Mouse (Mus musculus) embryo, embryonic 10 days (tissue): ENCODE results near the gene Rrp1.
"Not testable (repeated sequence)": the region's sequence is repeated elsewhere in the genome, so short reads cannot be mapped to it uniquely, and the experiment has no call there.

Source experiments
- DNase-seq: peaks from one replicate; pipeline ENCODE4 v3.0.0-alpha.2; 2015; ENCODE audit warnings: low spot score

Gene Rrp1

DNA sequence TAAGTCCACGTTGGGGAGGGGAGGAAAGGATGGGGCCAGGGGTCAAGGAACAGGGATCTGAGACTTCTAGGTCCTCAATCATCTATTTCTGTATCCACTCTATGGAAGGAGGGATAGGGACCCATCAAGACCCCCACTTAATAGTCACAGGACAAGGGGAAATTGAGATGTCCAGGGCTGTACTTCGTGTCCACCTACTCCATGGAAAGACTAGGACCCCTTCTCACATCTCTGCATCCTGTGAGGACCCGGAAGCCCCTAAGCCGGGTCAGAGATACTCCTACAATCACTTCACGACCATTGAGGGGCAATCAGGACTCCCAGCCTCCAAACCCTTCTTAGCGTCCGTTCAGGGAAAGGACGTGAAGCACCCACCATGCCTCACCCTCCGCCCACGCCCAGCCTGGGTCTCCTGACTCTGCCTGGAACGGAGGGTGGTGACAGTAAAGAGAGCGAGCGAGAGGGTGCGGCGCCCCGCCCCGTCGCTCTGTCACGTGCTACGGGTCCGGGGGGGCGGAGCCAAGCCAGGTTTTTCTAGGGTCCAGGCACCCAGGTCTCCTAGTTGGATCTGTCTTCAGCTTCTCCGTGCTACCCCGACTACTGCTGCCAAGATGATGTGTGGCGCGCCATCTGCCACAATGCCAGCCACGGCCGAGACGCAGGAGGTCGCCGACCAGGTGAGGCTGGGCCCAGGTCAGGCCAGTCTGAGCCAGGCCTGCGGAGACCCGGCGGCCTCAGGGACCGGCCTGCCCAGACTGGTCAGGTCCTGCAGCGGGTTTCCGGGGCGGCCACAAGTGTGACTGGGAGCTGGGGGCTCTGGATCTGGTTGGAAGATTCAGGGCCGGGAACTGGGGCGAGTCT lies 12.6 kb upstream of the Rrp1 start, which contains the start of gene Cstb:
Gene Cstb, plus strand, starts transcription at position 489 of the 861 bp plus-strand sequence.
- peak; percentile 83 for DNase-seq

DNA sequence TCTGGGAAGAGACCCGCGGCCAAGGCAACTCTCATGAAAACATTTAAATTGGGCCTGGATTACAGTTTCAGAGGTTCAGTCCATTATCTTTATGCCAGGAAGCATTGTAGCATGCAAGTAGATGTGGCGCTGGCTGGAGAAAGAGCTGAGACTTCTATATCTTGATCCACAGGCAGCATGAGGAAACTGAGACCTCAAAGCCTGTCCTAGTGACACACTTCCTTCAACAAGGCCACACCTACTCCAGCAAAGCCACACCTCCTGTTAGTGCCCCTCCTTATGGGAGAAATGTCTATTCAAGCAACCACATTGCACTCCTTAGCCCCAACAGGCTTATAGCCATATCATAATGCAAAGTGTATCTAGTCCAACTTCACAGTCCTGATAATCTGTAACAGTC lies 9.8 kb upstream of the Rrp1 start:
- DNase-seq = no peak

DNA sequence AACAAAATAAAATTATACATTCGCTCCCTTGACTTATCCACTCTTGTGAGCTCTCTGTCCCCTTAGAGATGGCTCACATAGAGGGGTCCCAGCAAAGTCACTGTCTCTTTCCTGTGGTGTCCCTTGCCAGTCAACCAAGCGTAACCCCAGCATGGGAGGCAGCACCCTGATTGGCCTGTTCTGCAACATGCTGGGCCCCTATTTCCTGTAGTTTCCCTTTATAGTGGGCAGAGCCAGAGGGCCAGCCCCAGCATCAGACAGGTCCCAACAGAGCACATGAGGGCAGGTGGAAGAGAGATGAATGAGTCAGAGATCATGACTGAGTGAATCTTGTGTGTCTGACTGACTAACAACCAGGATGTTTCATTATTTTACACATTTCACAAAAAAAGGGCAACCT lies 8.1 kb upstream of the Rrp1 start:
- DNase-seq = no peak

DNA sequence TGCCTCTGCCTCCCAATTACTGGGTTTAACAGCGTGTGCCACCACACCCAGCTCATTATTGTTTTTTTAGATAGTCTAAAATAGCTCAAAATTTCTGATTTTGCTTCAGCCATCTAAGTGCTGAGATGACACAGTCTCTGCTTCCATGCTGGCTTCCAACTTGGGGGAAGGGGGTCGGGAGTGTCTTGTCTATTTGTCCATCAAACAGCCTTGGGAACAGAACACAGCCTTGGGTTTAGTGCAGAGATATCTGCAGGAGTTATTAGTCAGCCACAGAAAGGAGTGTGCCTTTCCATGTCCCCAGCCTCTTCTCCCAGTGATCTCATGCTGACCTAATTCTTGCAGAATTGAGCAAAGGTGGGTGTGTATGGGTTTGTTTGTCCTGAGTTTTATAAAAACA lies 5.9 kb upstream of the Rrp1 start:
- no peak for DNase-seq

DNA sequence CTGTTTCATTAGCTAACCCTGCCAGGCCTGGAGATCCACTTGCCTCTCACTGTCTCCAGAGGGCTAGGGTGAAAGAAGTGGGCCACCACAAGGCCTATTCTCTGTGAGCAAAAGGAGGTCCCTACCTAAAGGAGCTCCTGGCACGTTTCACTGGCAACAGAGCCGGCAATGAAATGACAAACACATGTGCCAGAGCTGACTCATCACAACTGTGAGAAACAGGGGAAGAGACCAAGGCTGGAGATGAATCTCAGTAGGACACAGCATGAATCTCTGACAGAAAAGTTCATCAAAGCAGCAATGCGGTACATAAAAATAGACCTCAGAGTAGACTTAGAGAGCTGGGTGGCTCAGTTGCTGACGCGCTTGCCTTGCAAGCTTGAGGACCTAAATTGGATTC lies 5.0 kb upstream of the Rrp1 start:
- DNase-seq = no peak

DNA sequence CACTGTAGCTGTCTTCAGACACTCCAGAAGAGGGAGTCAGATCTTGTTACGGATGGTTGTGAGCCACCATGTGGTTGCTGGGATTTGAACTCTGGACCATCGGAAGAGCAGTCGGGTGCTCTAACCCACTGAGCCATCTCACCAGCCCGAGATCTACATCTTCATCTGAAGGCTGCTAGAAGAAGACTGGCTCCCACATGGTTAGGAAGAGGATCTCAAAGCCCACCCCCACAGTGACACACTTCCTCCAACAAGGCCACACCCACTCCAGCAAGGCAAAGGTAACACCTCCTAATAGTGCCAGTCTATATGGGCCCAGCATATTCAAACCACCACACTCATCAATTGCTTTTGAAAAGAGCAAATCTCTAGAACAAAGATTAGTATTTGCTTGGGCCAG lies 2.1 kb upstream of the Rrp1 start:
- DNase-seq = not testable (repeated sequence)

DNA sequence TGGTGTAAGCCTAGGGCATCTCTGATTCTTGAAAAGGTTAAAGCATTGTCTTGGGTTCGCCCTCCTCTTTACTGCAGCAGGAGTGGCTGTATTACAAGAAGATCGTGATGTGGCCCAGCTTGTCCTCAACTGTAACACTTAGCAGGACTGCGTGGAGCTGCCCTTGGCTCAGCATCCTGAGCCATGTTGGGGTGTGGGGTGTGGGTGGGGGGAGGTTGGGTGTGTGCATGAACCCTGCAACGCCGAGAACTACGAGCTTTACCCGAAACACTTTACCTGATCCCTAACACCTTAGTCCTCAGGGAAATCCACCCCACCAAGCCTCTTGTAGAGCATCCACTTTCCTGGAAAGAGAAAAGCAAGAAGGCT lies 293 bp upstream of the Rrp1 start:
- DNase-seq = no peak

DNA sequence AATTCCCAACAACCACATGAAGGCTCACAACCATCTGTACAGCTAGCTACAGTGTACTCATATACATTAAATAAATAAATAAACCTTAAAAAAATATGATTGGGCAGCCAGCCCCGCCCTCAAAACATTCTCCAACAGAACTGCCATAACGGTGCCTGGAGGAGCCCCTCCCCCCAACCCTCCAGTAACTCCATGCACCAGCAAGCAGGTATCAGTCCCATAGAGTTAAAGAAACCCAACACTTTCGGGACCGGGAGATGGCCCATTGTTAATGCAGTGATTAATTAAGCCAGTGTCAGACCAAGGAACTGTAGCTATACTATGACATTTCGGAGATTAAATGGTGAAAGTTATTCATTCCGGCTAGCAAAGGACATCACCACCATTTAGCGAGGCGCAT lies 992 bp downstream of the Rrp1 start:
- no peak for DNase-seq

DNA sequence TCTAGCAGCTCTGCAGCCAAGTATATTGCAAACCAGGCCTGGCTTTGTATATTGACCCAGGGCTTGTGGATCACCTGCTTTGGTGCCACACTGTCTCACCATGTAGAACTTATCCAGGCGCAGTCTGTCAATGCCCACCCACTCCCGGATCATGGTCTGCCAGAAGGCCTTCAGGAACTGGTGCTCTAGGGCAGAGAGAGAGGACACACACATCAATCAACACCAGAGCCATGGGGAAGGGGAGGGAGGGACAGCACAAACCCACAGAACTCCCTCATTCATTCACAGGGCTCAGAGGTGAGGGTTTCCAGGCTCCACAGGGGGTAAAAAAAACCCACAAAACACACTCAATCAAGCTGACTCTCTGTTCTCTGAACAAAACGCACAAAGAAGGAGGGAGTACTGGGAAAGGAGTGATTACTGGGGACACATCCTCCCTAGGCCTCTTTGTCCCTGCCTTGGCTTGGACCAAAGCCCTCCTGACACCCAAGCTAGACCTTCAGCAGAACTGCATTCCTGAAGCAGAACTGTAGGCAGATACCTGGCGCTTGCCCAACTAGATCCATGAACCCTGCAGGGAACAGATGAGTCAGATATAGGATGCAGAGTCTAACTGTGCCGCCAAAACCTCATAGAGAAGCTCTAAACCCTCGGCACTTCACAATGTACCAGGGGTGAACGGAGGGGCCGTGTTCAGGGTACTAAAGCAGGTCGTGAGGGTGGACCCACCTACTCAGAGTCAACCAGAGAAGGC lies 3.6 kb downstream of the Rrp1 start:
- no peak for DNase-seq

DNA sequence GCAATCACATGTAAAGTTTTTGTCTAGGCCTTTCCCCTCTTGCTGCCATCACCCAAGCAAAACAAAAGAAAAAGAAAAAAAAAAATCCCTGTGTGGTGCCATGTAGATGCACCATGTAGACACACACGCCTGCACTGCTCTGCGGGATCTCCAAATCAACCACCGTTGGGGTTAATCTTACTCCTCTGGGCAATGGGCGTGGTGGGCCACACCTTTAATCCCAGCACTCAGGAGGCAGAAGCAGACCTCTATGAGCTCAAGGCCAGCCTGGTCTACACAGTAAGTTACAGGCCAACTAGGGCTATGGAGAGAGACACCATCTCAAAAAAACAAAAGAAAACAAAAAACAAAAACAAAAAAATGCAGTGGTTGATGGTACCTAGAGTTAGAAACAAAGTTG lies 5.7 kb downstream of the Rrp1 start:
- DNase-seq = no peak

DNA sequence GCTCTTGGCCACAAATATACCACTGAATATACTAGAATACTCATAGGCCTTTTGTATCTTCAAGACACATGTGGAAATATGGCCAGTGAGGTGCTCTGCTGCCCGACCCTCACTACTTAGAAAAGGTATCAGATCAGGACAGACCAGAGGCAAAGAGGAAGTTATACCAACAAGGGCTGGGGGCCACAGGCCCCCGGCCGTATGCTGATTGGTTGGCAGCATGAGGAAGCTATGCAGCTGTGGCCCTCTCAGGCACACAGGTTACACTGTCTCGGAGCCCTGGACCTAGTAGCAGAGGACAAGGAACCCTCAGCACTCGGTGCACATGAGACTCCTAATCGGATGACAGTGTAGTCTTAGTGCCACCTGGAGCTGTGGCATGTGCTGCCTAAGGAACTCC lies 6.7 kb downstream of the Rrp1 start:
- DNase-seq = no peak

DNA sequence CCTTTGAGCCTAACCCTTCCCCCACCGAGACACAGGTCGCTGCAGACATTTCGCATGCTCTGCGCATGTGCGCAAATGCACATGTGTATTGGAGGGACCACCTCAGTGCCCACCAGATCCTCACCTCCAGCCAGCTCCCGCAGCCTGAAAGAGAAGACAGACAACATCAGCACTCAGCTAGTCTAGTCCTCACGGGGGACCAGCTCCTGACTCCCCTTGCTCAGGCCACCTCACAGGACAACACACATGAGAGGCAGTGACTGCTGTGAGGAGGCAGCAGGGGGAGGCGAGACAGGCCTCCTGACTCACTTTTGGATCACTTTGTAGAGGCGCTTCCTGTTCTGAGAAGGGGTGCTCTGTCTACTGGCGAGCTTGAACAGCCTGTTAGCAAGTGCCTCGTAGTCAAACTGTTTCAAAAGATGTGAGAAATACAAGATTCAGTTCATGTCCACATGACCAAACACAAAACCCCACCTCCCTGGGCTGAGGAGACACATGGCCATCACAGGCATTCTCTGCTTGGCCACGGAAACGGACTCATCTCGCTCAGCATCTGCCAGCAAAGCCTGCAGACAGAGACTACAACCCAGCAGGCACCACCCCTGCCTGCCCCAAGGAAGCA lies 10.4 kb downstream of the Rrp1 start:
- DNase-seq = no peak

DNA sequence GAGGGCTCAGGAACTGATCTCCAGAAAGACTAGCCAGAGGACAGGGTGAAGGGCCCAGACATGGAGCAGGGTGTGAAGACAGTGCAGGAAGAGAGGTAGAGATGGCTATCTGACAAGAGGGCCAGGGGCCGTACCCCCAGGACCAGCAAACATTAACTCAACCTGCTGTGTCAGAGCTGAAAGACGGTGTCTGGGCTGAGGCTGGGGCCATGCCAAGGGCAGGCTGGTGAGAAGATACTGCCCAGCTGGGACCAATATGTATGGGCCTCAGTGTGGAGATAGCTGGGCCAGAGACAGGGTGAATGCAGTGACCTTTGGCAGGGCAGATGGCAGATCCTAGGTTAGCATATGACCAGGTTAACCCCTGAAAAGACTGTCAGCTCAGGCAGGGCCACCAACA lies 11.7 kb downstream of the Rrp1 start:
- DNase-seq = no peak

DNA sequence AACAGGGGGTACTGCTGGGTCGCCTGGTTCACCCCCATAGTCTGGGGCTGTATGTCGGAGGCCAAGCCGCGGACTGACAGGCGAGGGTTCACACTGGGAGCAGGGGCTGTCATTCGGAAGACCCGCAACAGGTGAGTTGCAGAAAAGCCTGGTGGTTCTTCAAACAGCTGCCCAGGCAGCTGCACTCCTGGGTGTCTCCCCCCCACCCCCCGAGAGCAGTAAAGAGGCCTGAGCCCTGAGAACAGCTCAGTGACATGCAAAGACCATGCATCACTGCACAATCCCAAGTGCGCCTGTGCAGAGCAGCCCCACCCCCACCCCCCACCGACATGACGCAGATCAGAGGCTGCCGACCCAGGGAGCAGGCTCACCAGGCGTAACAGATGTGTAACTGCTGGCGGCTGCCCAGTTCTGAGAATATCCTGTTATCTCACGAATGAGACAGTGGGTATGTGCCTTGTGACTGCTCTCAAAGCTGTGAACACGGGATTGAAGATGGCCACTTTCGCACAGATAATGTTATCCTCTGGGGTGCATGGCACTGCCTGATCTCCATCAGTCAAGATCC lies 13.7 kb downstream of the Rrp1 start:
- DNase-seq = peak; percentile 37

DNA sequence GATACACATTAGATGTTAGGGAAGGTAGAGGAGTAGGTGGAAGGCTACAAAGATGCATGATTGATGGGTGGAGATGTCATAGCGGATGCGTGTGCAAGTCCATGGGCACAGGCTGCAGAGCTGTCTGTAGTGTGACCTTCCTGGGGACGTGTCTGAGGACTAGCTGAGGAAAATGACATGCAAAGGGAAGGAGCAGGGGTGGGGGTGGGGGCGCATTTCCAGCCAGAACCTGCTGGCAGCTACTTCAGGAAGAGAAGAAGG lies 16.3 kb downstream of the Rrp1 start:
- DNase-seq = no peak

DNA sequence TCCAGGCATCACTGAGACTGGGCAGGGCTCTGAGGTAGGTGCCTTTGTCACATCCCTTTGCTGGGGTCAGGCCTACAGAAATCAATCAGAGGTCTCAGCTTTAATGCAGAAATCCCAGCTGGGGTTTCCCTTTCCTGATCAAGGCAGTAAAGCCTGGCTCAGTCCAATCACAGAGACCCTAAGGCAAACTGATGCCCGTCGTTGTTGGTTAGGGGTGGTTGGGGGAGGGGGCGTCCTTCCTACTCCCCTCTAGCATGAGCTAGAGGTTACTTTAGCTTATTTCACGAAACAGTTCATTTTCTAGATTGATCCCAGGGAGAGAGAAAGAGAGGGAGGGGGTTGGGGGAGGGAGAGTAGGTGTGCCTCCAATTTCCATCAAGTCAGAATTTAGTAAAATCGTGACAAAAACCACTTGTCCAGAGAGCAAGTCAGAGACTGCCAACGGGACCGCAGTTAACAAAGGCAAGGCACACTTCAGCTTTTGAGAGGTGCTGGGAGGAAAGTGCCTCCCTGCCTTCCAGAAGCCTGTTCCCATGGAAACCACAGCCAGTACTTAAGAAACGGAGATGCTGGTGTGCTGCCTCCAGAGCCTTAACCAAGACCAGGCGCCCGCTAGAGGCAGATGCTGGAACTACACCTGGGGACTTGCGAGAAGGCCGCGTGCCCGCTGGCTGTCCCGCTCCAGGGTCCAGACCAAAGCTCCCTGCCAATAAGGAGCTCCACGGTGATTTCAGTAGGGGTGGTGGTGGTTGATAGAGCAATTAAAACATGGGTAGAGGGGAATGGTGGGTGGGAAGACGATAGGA lies 16.8 kb downstream of the Rrp1 start:
- DNase-seq = peak; percentile 91

DNA sequence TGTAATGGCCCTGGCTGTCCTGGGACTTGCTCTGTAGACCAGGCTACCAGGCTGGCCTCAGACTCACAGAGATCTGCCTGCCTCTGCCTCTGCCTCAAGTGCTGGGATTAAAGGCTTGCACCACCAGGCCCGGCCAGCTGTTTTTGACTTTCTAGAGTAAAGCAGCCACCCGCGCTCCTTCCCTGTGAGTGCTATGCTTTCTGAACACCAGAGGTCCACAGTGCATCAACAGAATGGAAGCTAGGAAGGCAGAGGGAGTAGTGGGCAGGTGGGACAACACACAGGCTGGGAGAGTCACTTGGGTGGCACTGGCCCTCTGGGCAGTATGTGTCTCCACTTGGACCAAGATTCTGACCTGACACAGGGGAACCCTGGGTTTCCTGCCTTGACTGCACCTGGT lies 17.5 kb downstream of the Rrp1 start:
- DNase-seq = no peak

DNA sequence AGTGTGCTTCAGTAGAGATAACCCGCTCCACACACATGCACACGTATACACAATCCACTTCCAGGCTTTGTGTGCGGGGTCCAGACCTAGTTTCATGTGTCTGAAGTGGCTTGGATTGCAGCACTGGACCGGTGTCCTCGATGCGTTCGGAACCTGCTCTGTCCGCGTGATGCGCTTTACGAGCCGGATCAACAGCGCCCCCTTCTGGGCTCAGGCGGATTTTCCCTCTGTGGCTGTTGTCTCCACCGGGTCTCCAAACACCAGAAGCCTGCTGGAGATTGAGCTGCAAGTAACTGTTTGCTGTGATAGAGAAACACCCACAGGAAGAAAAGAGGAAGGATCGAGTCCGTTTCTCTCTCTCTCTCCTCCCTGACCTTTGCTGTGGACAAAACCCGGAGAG lies 20.8 kb downstream of the Rrp1 start:
- peak; percentile 78 for DNase-seq

DNA sequence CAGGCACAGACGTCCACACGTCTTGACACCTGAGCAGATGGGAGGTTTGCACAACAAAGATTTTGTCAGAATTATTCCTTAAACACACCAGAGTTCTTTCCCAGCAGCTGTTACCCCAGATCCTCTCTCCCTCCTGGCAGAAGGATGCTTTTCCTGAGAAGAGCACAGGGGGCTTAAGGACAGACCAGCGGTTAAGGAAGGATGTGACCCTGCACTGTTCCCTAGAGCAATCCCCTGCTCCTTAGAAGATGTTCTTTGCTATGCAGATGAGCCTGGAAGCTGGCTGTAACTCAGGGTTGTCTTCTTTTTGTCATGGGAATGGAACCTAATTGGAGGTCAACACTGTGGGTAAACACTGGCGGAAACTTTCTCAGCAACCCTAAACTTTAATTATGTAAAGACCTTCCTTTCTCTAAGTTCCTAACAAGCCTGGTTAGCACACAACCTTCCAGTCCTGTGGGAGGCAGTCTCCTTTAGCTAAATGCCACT lies 21.8 kb downstream of the Rrp1 start:
- no peak for DNase-seq

DNA sequence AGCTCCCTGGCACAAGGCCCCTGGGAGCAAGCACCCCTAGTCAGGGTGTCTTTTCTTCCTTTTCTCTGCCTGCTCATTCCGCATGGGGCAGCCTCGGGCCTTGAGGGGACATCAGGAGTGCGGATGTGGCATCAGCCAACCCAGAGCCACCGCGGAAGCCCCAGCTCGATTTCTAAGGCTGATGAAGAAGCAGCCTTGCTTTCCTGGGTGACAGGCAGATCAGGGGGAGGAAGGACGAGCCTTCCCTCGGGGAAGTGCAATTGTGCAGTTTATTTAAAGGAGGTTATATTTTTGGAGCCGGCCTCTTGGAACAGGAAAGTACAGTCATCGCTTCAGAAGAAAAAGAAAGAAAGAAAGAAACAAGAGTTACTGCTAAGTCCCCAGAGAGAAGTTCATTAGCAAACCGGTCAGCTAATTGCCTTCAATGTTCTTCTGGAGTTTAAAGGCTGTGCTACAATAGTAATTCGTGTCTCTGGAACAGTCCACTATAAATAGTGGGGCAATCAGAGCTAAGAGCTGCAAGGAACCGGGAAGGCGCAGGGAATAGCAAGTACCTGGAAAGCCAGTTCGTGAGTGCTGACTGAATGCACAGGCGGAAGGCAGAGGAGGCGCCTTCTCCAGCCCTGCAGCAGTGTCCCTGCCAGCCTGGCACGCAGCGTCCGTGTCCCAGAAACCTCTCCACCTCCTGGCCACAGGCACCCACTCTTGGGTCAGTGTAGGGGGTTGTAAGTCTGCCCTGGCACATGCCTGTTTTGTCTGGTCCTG lies 24.4 kb downstream of the Rrp1 start:
- no peak for DNase-seq

DNA sequence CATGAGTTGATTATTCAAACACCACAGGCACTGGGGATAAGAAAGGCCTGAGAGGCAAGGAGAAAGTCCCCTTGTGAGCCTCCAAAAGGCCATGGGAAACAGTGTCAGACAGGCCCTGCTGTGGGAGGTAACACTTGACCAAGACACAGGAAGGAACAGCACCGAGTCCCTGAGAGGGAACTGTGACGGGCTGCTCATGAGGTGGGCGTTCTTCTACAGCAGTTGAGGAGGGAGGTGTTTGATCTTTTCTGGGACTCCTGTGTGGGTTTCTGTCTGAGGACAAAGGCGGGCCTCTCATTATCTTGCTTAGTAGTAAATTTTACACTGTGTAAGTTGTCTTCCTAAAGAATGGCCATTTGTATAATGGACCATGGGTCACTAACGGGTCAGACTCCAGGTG lies 27.3 kb downstream of the Rrp1 start:
- DNase-seq = no peak
